In genomic region chr5:90055686-90056085, GRCm38 (mm10) we compare ENCODE assay signal across 10 mouse cellular contexts.
DNase-seq lines count a peak whose midpoint lies in the region; ATAC-seq and TF ChIP-seq lines count a peak whose summit lies in the region.
"Had no signal": no experiment of that assay in that cellular context is flagged by ENCODE, and none has a peak within 500 bp of the region (broad histone marks: within the 10 kb centered on the region; RNA-seq: fewer than 3 reads in every experiment).

No protein-coding gene starts in this region.

- DNase-seq in kidney, postnatal 14 days: peak; percentile 8
- DNase-seq in CH12.LX (ENCODE audit: extremely low read depth) (peak; percentile 41), ES-CJ7 (ENCODE audit: low read depth, low spot score) (peak; percentile 27)
- peak; percentile 44 for DNase-seq in embryo, embryonic 11 days
- DNase-seq in spleen, adult 18-20 months: no peak
- DNase-seq in urinary bladder, postnatal 10 days (ENCODE audit: low spot score): no peak
- DNase-seq in gastrocnemius, adult 18-20 months (ENCODE audit: low spot score): no peak
- DNase-seq: right cerebral cortex, postnatal 14 days had no signal

- H3K4me3 ChIP-seq in kidney, embryonic 14.5 days (ENCODE audit: low read length): no peak overlapping the region
- no peak overlapping the region for H3K4me3 ChIP-seq in CH12.LX (replicated peaks in 1 of 3; ENCODE audit: low read depth in 2 of 3, low read length in 2 of 3, poor library complexity in 1 of 3)
- H3K4me3 ChIP-seq: lung, embryonic 15.5 days had no signal

- H3K79me2 ChIP-seq in CH12.LX (replicated peaks; ENCODE audit: control insufficient read depth, extremely low read depth, insufficient read depth, poor library complexity, severe bottlenecking): no peaks in the 10 kb centered on the region

- dilution Hi-C loops in CH12.LX (cut with MboI; ENCODE audit: extremely low pct_ligation_motif_present, extremely low pct_unique_long_range_greater_than_20kb, low sequenced_read_pairs): no loop called here

- peak; percentile 64 for TF ChIP-seq RAD21 in CH12.LX (IDR thresholded peaks at IDR 0.05; ENCODE audit: low read depth, low read length)

- TF ChIP-seq EP300 in CH12.LX (IDR thresholded peaks at IDR 0.05; ENCODE audit: low read length): no peak

- in situ Hi-C loops in CH12.LX (cut with MboI; ENCODE audit: low pct_ligation_motif_present, low pct_unique_long_range_greater_than_20kb, low sequenced_read_pairs): no loop called here

- no peak overlapping the region for H3K27ac ChIP-seq in kidney, embryonic 14.5 days (ENCODE audit: low read depth, low read length)
- no peak overlapping the region for H3K27ac ChIP-seq in CH12.LX (ENCODE audit: insufficient read depth, low read depth)
- H3K27ac ChIP-seq: lung, embryonic 15.5 days had no signal

- no peak overlapping the region for H3K4me2 ChIP-seq in kidney, embryonic 14.5 days (replicated peaks; ENCODE audit: low read depth, low read length)
- no peak overlapping the region for H3K4me2 ChIP-seq in CH12.LX (ENCODE audit: insufficient read depth, low read depth, poor library complexity, severe bottlenecking)
- H3K4me2 ChIP-seq: lung, embryonic 15.5 days had no signal

- no peaks in the 10 kb centered on the region for H3K9me3 ChIP-seq in kidney, embryonic 14.5 days (ENCODE audit: control insufficient read depth, low read length)
- H3K9me3 ChIP-seq in CH12.LX (replicated peaks; ENCODE audit: low read length): no peaks in the 10 kb centered on the region
- H3K9me3 ChIP-seq: lung, embryonic 15.5 days had no signal

- no peak for TF ChIP-seq POLR2A in CH12.LX (IDR thresholded peaks at IDR 0.05; ENCODE audit: low read depth, low read length)

- H3K9ac ChIP-seq in kidney, embryonic 14.5 days (ENCODE audit: low read depth, low read length): no peak overlapping the region
- H3K9ac ChIP-seq in CH12.LX (ENCODE audit: insufficient read depth, low read depth): no peak overlapping the region
- H3K9ac ChIP-seq: lung, embryonic 15.5 days had no signal

- TF ChIP-seq CTCF in CH12.LX (conservative IDR thresholded peaks at IDR 0.05 in 1 of 2, IDR thresholded peaks at IDR 0.05 in 1 of 2; ENCODE audit: low read depth in 2 of 2, low read length in 2 of 2): peak; percentile 51 to 68; a peak in 3 of 4 replicates

- H3K27me3 ChIP-seq in kidney, embryonic 14.5 days (ENCODE audit: control insufficient read depth, insufficient read depth, low read length): no peaks in the 10 kb centered on the region
- no peaks in the 10 kb centered on the region for H3K27me3 ChIP-seq in CH12.LX (replicated peaks)
- H3K27me3 ChIP-seq: lung, embryonic 15.5 days had no signal

- H3K4me1 ChIP-seq in kidney, embryonic 14.5 days (ENCODE audit: control insufficient read depth, insufficient read depth, low read length): no peaks in the 10 kb centered on the region
- H3K4me1 ChIP-seq in CH12.LX (ENCODE audit: control insufficient read depth in 1 of 2, insufficient read depth in 2 of 2): no peaks in the 10 kb centered on the region
- H3K4me1 ChIP-seq: lung, embryonic 15.5 days had no signal

- no peak for ATAC-seq in kidney, embryonic 14.5 days (ENCODE audit: low FRiP score, low TSS enrichment)

- H3K36me3 ChIP-seq in kidney, embryonic 14.5 days (ENCODE audit: control insufficient read depth, insufficient read depth, low read length): no peaks in the 10 kb centered on the region
- no peaks in the 10 kb centered on the region for H3K36me3 ChIP-seq in CH12.LX (replicated peaks in 1 of 2; ENCODE audit: control insufficient read depth in 1 of 2, insufficient read depth in 1 of 2, low read length in 1 of 2)
- H3K36me3 ChIP-seq: lung, embryonic 15.5 days had no signal

- 78% methylated on average over 2 of the region's 2 CpGs for WGBS in kidney, embryonic 14.5 days

TF ChIP-seq in CH12.LX, 34 proteins besides CTCF, POLR2A, EP300 and RAD21:
- TF ChIP-seq ZKSCAN1 (IDR thresholded peaks at IDR 0.05; ENCODE audit: borderline replicate concordance, low read depth, low read length): no peak
- no peak for TF ChIP-seq PAX5 (IDR thresholded peaks at IDR 0.05; ENCODE audit: low read length)
- TF ChIP-seq KAT2A (IDR thresholded peaks at IDR 0.05; ENCODE audit: insufficient replicate concordance, low read length): no peak
- peak; percentile 61 for TF ChIP-seq SMC3 (IDR thresholded peaks at IDR 0.05; ENCODE audit: low read depth, low read length)
- no peak for TF ChIP-seq USF1 (IDR thresholded peaks at IDR 0.05; ENCODE audit: low read depth, low read length)
- no peak for TF ChIP-seq TBP (conservative IDR thresholded peaks at IDR 0.05; ENCODE audit: low read depth, low read length)

Comparison
In these comparisons a context has a peak if more than half of its experiments do, and no peak if none do; other contexts are left out.
1. DNase-seq: peak in kidney, postnatal 14 days (single experiment), CH12.LX (single experiment), ES-CJ7 (single experiment) and embryo, embryonic 11 days (single experiment); none in spleen, adult 18-20 months (0 of 2), urinary bladder, postnatal 10 days (single experiment) and gastrocnemius, adult 18-20 months (single experiment).